Mouse (Mus musculus) lung, postnatal 0 days (tissue): ENCODE results near the gene Camkv.

Experiments used
- CTCF ChIP-seq: IDR thresholded peaks from 2 replicates; pipeline ENCODE4 v1.5.1; 2016; ENCODE audit warnings: antibody characterized with exemption, mild to moderate bottlenecking
- EP300 ChIP-seq: IDR thresholded peaks from 2 replicates; pipeline ENCODE4 v1.6.1; 2016; ENCODE audit warnings: antibody characterized with exemption, mild to moderate bottlenecking, control low read depth

GRCm38 (mm10) chr9:107887804-107888266 lies 47.6 kb upstream of the Camkv start, which contains the start of gene Mon1a:
- TF ChIP-seq CTCF (no peak), EP300 (peak; percentile 76)
